Mouse (Mus musculus): Measurements from ENCODE around the gene Rabepk. TPM values are rescaled to one million over a fixed set of nuclear protein-coding genes. Genes with fewer than 3 reads are reported as not detected.
"Not testable (repeated sequence)": the region's sequence is repeated elsewhere in the genome, so short reads cannot be mapped to it uniquely, and the experiment has no call there.

The Rabepk gene
- polyA plus RNA-seq, 1 experiment = 22.5 TPM

- Histone ChIP-seq H3K4me3 (replicated peaks; ENCODE audit: control insufficient read depth, low read depth, low read length) (no peak overlapping the region), H3K27ac (ENCODE audit: control insufficient read depth, insufficient read depth, low read depth, low read length, poor library complexity) (no peak overlapping the region), H3K4me1 (ENCODE audit: control insufficient read depth, insufficient read depth, low read length) (no peaks in the 10 kb centered on the region; the same call in none of the 2 replicates)
- no peak for TF ChIP-seq POLR2A (IDR thresholded peaks at IDR 0.05; ENCODE audit: borderline replicate concordance, control insufficient read depth, low read depth, low read length)
- TF ChIP-seq CTCF (IDR thresholded peaks at IDR 0.05; ENCODE audit: control insufficient read depth, insufficient read depth, low read length) = no peak
- 72% methylated on average over 1 of the region's 1 CpGs for WGBS
These were observed 9.9 kb upstream of the Rabepk start for GRCm38 (mm10) chr2:34809568-34809967.

DNA sequence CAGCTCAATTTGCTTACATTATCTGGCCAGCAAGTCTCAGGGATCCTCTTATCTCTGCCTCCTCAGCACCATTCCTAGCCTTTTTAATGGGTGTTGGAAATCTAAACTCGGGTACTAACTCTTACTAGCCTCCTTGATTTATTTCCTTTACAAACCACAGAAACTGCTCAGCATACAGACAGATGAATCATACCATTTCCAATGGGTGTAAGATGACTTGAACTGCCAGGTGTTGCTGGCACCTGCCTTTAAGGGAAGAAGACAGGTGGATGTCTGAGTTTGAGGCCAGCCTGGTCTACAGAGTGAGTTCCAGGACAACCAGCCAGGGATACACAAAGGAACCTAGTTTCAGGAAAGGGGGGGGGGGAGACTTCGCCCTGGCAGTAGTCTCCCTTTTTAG lies 8.3 kb upstream of the Rabepk start:
- Histone ChIP-seq H3K4me3 (replicated peaks; ENCODE audit: control insufficient read depth, low read depth, low read length) (no peak overlapping the region), H3K27ac (ENCODE audit: control insufficient read depth, insufficient read depth, low read depth, low read length, poor library complexity) (no peak overlapping the region), H3K4me1 (ENCODE audit: control insufficient read depth, insufficient read depth, low read length) (no peaks in the 10 kb centered on the region; the same call in none of the 2 replicates)
- 39% methylated on average over 2 of the region's 2 CpGs for WGBS
- TF ChIP-seq CTCF (IDR thresholded peaks at IDR 0.05; ENCODE audit: control insufficient read depth, insufficient read depth, low read length) (no peak), POLR2A (IDR thresholded peaks at IDR 0.05; ENCODE audit: borderline replicate concordance, control insufficient read depth, low read depth, low read length) (no peak)

DNA sequence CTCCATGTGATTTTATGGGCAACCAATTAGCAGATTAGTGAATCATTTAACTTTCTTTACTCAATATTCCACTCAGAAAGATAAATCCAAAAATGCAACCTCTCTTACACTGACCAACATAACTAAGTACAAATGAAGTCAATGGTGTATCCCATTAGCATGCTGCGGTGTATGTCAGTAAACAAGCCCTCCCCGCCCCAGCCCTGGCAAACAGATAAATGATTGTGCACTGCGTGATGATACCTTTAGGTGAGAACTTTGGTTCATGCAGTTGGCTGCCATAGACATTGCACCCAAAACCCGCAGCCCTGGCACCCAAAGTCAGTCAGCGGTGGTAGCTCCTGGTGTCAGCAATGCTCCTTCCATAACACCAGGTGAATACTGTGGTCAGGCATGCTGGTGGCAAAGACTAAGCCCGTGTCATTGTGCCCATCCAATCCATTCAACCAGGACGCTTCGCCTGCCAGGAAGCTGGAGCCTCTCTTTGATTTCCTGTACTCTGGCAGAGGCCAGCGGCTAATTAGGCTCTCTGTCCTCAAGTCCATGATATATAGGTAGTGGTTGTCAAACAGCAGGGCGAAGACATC lies 5.7 kb upstream of the Rabepk start:
- no peak overlapping the region for H3K4me3 ChIP-seq (replicated peaks; ENCODE audit: control insufficient read depth, low read depth, low read length)
- no peaks in the 10 kb centered on the region; the same call in none of the 2 replicates for H3K4me1 ChIP-seq (ENCODE audit: control insufficient read depth, insufficient read depth, low read length)
- TF ChIP-seq CTCF (IDR thresholded peaks at IDR 0.05; ENCODE audit: control insufficient read depth, insufficient read depth, low read length) (no peak), POLR2A (IDR thresholded peaks at IDR 0.05; ENCODE audit: borderline replicate concordance, control insufficient read depth, low read depth, low read length) (no peak)
- H3K27ac ChIP-seq (ENCODE audit: control insufficient read depth, insufficient read depth, low read depth, low read length, poor library complexity) = peak overlapping the region; percentile 55
- 79% methylated on average over 10 of the region's 10 CpGs for WGBS

GRCm38 (mm10) chr2:34804815-34805214 lies 5.1 kb upstream of the Rabepk start:
- Histone ChIP-seq H3K4me1 (ENCODE audit: control insufficient read depth, insufficient read depth, low read length) (no peaks in the 10 kb centered on the region; the same call in none of the 2 replicates), H3K27ac (ENCODE audit: control insufficient read depth, insufficient read depth, low read depth, low read length, poor library complexity) (no peak overlapping the region), H3K4me3 (replicated peaks; ENCODE audit: control insufficient read depth, low read depth, low read length) (no peak overlapping the region)
- TF ChIP-seq POLR2A (IDR thresholded peaks at IDR 0.05; ENCODE audit: borderline replicate concordance, control insufficient read depth, low read depth, low read length) (no peak), CTCF (IDR thresholded peaks at IDR 0.05; ENCODE audit: control insufficient read depth, insufficient read depth, low read length) (no peak)
- WGBS = 46% methylated on average over 1 of the region's 1 CpGs

DNA sequence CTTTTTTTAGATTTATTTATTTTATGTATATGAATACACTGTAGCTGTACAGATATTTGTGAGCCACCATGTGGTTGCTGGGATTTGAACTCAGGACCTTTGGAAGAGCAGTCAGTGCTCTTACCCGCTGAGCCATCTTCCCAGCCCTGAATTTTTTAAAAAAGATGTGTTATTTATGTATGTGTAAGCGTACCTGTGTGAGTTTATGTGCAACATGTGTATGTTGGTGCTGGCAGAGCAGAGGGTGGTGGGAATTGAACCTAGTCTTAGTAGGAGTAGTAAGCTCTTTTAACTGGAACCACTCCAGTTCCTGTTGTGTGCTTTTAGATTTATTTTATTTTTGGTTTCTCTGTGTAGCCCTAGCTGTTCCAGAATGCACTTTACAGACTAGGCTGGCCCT lies 4.5 kb upstream of the Rabepk start:
- TF ChIP-seq POLR2A (IDR thresholded peaks at IDR 0.05; ENCODE audit: borderline replicate concordance, control insufficient read depth, low read depth, low read length) = no peak
- no peak for TF ChIP-seq CTCF (IDR thresholded peaks at IDR 0.05; ENCODE audit: control insufficient read depth, insufficient read depth, low read length)
- Histone ChIP-seq H3K27ac (ENCODE audit: control insufficient read depth, insufficient read depth, low read depth, low read length, poor library complexity) (no peak overlapping the region; the same call in 1 of the 2 replicates), H3K4me3 (replicated peaks; ENCODE audit: control insufficient read depth, low read depth, low read length) (no peak overlapping the region), H3K4me1 (ENCODE audit: control insufficient read depth, insufficient read depth, low read length) (no peaks in the 10 kb centered on the region; the same call in none of the 2 replicates)
- 85% methylated on average over 2 of the region's 2 CpGs for WGBS

GRCm38 (mm10) chr2:34803746-34804145 lies 4.0 kb upstream of the Rabepk start:
- Histone ChIP-seq H3K4me1 (ENCODE audit: control insufficient read depth, insufficient read depth, low read length) (no peaks in the 10 kb centered on the region; the same call in none of the 2 replicates), H3K27ac (ENCODE audit: control insufficient read depth, insufficient read depth, low read depth, low read length, poor library complexity) (no peak overlapping the region), H3K4me3 (replicated peaks; ENCODE audit: control insufficient read depth, low read depth, low read length) (no peak overlapping the region)
- 70% methylated on average over 3 of the region's 3 CpGs for WGBS
- TF ChIP-seq POLR2A (IDR thresholded peaks at IDR 0.05; ENCODE audit: borderline replicate concordance, control insufficient read depth, low read depth, low read length) (no peak), CTCF (IDR thresholded peaks at IDR 0.05; ENCODE audit: control insufficient read depth, insufficient read depth, low read length) (no peak)

DNA sequence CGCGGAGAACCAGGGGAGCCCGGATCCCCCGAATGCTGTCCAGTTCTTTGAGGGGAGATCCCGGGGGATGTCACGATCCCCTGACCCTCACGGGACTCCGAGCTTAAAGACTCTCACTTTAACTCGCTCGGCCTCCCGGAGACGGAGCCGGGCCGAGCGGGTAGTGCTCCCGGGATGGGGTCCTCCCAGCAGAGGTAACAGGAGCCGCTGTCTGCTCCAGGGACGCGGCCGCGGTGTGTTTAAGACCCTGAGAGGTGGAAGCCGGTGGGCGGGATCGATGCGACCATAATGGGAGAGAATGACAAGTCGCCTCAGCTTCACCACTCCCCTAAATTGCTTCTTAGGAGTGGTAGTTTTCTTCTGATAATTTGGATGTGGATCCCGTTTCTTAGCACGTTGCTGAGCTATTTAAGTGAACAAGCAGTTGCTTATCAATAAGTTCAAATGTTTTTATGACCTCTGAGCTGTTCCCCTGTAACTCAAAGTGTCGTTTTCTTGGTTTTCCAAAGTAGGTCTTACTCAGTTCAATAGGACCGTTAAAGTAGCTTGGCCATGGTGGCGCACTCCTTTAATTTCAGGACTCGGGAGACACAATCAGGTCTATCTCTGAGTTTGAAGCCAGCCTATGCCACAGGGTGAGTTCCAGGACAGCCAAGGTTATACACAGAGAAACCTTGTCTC lies 3.0 kb upstream of the Rabepk start:
- H3K4me3 ChIP-seq (replicated peaks; ENCODE audit: control insufficient read depth, low read depth, low read length) = peak overlapping the region; percentile 91
- H3K4me1 ChIP-seq (ENCODE audit: control insufficient read depth, insufficient read depth, low read length) = not testable (repeated sequence)
- H3K27ac ChIP-seq (ENCODE audit: control insufficient read depth, insufficient read depth, low read depth, low read length, poor library complexity) = peak overlapping the region; percentile 94
- WGBS = under 1% methylated on average over 32 of the region's 32 CpGs

DNA sequence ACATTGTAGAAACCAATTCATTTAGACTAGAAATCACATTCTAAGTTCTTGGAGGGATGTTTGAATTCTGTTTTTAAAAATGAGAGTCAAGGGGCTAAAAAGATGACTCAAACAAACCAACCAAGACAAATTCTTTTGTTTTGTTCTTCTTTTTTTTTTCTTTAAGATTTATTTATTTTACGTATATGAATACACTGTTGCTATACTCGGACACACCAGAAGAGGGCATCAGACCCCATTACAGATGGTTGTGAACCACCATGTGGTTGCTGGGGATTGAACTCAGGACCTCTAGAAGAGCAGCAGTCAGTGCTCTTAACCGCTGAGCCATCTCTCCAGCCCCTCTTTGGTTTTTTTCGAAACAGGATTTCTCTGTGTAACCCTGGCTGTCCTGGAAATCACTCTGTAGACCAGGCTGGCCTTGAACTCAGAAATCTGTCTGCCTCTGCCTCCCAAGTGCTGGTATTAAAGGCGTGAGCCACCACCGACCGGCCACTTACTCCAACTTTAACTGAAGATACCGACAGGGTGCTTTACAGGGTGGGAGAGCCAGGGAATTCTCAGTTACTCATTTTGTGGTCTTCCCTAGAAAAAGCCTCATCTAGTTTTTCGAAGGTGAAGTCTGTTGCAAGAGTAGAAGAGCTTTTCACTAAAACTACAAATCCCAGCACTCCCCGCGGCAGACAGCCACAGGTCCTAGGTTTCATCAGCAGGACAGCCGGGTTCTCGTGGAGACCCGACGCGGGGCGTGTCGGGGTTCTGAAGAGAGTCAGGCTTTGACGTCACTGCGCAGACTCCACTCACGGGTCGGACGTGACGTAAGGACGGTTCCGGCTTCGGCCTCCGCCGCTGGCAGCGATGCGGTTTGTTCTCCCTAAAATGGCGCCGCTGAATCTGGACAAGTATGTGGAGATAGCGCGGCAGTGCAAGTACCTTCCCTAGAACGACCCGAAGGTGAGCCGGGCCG lies 2.1 kb upstream of the Rabepk start:
- TF ChIP-seq POLR2A (IDR thresholded peaks at IDR 0.05; ENCODE audit: borderline replicate concordance, control insufficient read depth, low read depth, low read length) = peak; percentile 95
- TF ChIP-seq CTCF (IDR thresholded peaks at IDR 0.05; ENCODE audit: control insufficient read depth, insufficient read depth, low read length) = no peak
- H3K4me1 ChIP-seq (ENCODE audit: control insufficient read depth, insufficient read depth, low read length) = no peaks in the 10 kb centered on the region; the same call in none of the 2 replicates
- peak overlapping the region; percentile 91 for H3K4me3 ChIP-seq (replicated peaks; ENCODE audit: control insufficient read depth, low read depth, low read length)
- H3K27ac ChIP-seq (ENCODE audit: control insufficient read depth, insufficient read depth, low read depth, low read length, poor library complexity) = peak overlapping the region; percentile 94
- WGBS = 8% methylated on average over 39 of the region's 39 CpGs
